10 mouse cellular contexts compared by ENCODE assay signal in the genomic region with DNA sequence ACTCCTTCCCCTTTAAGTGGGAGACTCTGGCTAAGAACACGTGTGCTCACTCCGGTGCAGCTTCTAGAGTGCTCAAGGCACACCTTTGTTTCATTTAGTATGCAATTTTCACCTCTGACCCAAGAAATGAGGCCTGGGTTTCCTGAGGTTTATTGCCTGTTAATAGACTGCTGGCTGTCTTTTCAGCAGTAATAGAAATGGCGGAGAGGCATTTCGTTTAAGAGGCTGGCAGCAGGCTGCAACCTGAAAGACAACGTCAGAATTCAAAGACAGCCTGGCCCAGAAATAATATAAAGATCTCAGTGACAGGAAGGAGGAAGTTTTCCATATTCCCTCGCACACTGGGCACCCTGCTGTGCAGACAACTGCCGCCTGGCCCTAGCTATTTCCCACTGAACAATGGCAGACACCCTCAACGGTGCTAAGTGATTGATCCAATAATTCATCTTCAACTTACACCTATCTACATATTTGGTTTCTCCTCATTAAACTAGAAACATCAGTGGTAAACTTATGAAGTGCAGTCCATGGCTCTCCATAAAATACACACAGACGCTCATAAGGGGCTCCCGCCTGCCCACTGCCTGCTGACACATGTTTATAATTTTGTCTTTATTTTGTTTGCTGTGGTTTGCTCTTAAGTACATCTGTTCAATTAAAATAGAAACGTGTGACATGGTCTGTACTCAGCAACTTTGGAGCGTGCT.
DNase-seq lines count a peak whose midpoint lies in the region; ATAC-seq lines count a peak whose summit lies in the region.
"Had no signal": no experiment of that assay in that cellular context is flagged by ENCODE, and none has a peak within 500 bp of the region (broad histone marks: within the 10 kb centered on the region; RNA-seq: fewer than 3 reads in every experiment).

No protein-coding gene starts in this region.

- H3K4me3 ChIP-seq in lung, embryonic 15.5 days, result no peak overlapping the region
- no peak overlapping the region for H3K4me3 ChIP-seq in embryonic facial prominence, embryonic 11.5 days (ENCODE audit: low read depth, low read length)
- H3K4me3 ChIP-seq in limb, embryonic 12.5 days (replicated peaks), result no peak overlapping the region
- H3K4me3 ChIP-seq in neural tube, embryonic 14.5 days (ENCODE audit: low read depth, low read length), result no peak overlapping the region

- H3K4me2 ChIP-seq in lung, embryonic 15.5 days, result no peak overlapping the region
- no peak overlapping the region for H3K4me2 ChIP-seq in embryonic facial prominence, embryonic 11.5 days (ENCODE audit: low read depth, low read length)
- H3K4me2 ChIP-seq in limb, embryonic 12.5 days, result peak overlapping the region; percentile 28
- no peak overlapping the region for H3K4me2 ChIP-seq in neural tube, embryonic 14.5 days (ENCODE audit: low read depth, low read length)

- no peaks in the 10 kb centered on the region for H3K27me3 ChIP-seq in lung, embryonic 15.5 days
- no peaks in the 10 kb centered on the region for H3K27me3 ChIP-seq in embryonic facial prominence, embryonic 11.5 days (ENCODE audit: control insufficient read depth, insufficient read depth, low read length)
- H3K27me3 ChIP-seq in limb, embryonic 12.5 days, result no peaks in the 10 kb centered on the region
- H3K27me3 ChIP-seq in neural tube, embryonic 14.5 days (ENCODE audit: control insufficient read depth, insufficient read depth, low read length), result no peaks in the 10 kb centered on the region

- H3K9ac ChIP-seq in lung, embryonic 15.5 days, result no peak overlapping the region
- H3K9ac ChIP-seq in embryonic facial prominence, embryonic 11.5 days (replicated peaks; ENCODE audit: low read length), result no peak overlapping the region
- H3K9ac ChIP-seq in limb, embryonic 12.5 days (replicated peaks), result no peak overlapping the region
- no peak overlapping the region for H3K9ac ChIP-seq in neural tube, embryonic 14.5 days (replicated peaks; ENCODE audit: low read depth, low read length)

- H3K27ac ChIP-seq in lung, embryonic 15.5 days, result peak overlapping the region; percentile 69
- no peak overlapping the region for H3K27ac ChIP-seq in embryonic facial prominence, embryonic 11.5 days (replicated peaks; ENCODE audit: low read depth, low read length)
- peak overlapping the region; percentile 79 for H3K27ac ChIP-seq in limb, embryonic 12.5 days
- H3K27ac ChIP-seq in neural tube, embryonic 14.5 days (ENCODE audit: low read depth, low read length), result no peak overlapping the region

- H3K4me1 ChIP-seq in lung, embryonic 15.5 days, result peaks cover 24% of the 10 kb centered on the region
- no peaks in the 10 kb centered on the region for H3K4me1 ChIP-seq in embryonic facial prominence, embryonic 11.5 days (ENCODE audit: control insufficient read depth, insufficient read depth, low read length)
- peaks cover 50% of the 10 kb centered on the region for H3K4me1 ChIP-seq in limb, embryonic 12.5 days (replicated peaks)
- peaks cover 5% of the 10 kb centered on the region; the same call in 1 of the 2 replicates for H3K4me1 ChIP-seq in neural tube, embryonic 14.5 days (ENCODE audit: control insufficient read depth, insufficient read depth, low read length)

- H3K9me3 ChIP-seq in lung, embryonic 15.5 days, result no peaks in the 10 kb centered on the region
- H3K9me3 ChIP-seq in embryonic facial prominence, embryonic 11.5 days (replicated peaks; ENCODE audit: control insufficient read depth, low read length), result no peaks in the 10 kb centered on the region
- H3K9me3 ChIP-seq in limb, embryonic 12.5 days, result no peaks in the 10 kb centered on the region
- no peaks in the 10 kb centered on the region for H3K9me3 ChIP-seq in neural tube, embryonic 14.5 days (ENCODE audit: control insufficient read depth, low read length)

- no peak for ATAC-seq in lung, embryonic 15.5 days (ENCODE audit: borderline replicate concordance, extremely low read depth, low FRiP score, low TSS enrichment)
- ATAC-seq in embryonic facial prominence, embryonic 11.5 days (replicated peaks; ENCODE audit: insufficient number of reproducible peaks, low FRiP score, low TSS enrichment, low read depth), result no peak
- peak; percentile 83 for ATAC-seq in limb, embryonic 12.5 days (ENCODE audit: insufficient number of reproducible peaks, insufficient read depth, low FRiP score, low TSS enrichment, low read depth)
- ATAC-seq in neural tube, embryonic 14.5 days (ENCODE audit: low read depth), result peak; percentile 38; the same call in 1 of the 2 replicates

- 37% methylated on average over 12 of the region's 12 CpGs for WGBS in lung, embryonic 15.5 days
- WGBS in embryonic facial prominence, embryonic 11.5 days, result 23% methylated on average over 12 of the region's 12 CpGs
- WGBS in limb, embryonic 12.5 days, result 16% methylated on average over 12 of the region's 12 CpGs
- 21% methylated on average over 12 of the region's 12 CpGs for WGBS in neural tube, embryonic 14.5 days

- no peaks in the 10 kb centered on the region for H3K36me3 ChIP-seq in lung, embryonic 15.5 days
- no peaks in the 10 kb centered on the region for H3K36me3 ChIP-seq in embryonic facial prominence, embryonic 11.5 days (replicated peaks; ENCODE audit: control insufficient read depth, insufficient read depth, low read depth, low read length)
- H3K36me3 ChIP-seq in limb, embryonic 12.5 days, result 0 out of 2 replicates have a peak, but pooled peaks cover 12% of the 10 kb centered on the region
- no peaks in the 10 kb centered on the region for H3K36me3 ChIP-seq in neural tube, embryonic 14.5 days (ENCODE audit: control insufficient read depth, insufficient read depth, low read length)

- no peak for DNase-seq in lung, postnatal 25 days (ENCODE audit: low spot score)
- peak; percentile 43 for DNase-seq in embryonic facial prominence, embryonic 11.5 days (ENCODE audit: low spot score)
- no peak for DNase-seq in kidney, adult 11 months
- no peak for DNase-seq in B cell, adult 2 months
- no peak for DNase-seq in right cerebral cortex, postnatal 36 days (ENCODE audit: low spot score in 2 of 2)
- DNase-seq: heart, adult 18-20 months; kidney, postnatal 4 days had no signal

Comparison
In these comparisons a context has a peak if more than half of its experiments do, and no peak if none do; other contexts are left out.
1. ATAC-seq: peak in limb, embryonic 12.5 days (single experiment) and neural tube, embryonic 14.5 days (single experiment); none in lung, embryonic 15.5 days (single experiment) and embryonic facial prominence, embryonic 11.5 days (single experiment).
2. H3K27ac ChIP-seq: peak in lung, embryonic 15.5 days (single experiment) and limb, embryonic 12.5 days (single experiment); none in embryonic facial prominence, embryonic 11.5 days (single experiment) and neural tube, embryonic 14.5 days (single experiment).